Mouse (Mus musculus): Measurements from ENCODE around the gene Wbp11.

GRCm38 (mm10) chr6:136855183-136855582, 27.1 kb upstream of the Wbp11 start:
- no peak for TF ChIP-seq EP300 (optimal IDR thresholded peaks at IDR 0.05)
- TF ChIP-seq CTCF (IDR thresholded peaks at IDR 0.05; ENCODE audit: low read depth), result no peak

Data from stomach, postnatal 0 days (tissue).